Mouse (Mus musculus): Measurements from ENCODE around the gene Spdye4a.

Gene Spdye4a

GRCm38 (mm10) chr5:143226790-143227189 is at the start of gene Spdye4a:
TSS of gene Spdye4a (minus strand) at chr5:143226890.
- DNase-seq = no peak

- DNase-seq = no peak
These were observed 49.1 kb upstream of the Spdye4a start for GRCm38 (mm10) chr5:143275761-143276160.

GRCm38 (mm10) chr5:143272540-143273330 is 46.0 kb upstream of the Spdye4a start:
- DNase-seq = no peak

GRCm38 (mm10) chr5:143272108-143272507 is 45.4 kb upstream of the Spdye4a start:
- no peak for DNase-seq

DNA sequence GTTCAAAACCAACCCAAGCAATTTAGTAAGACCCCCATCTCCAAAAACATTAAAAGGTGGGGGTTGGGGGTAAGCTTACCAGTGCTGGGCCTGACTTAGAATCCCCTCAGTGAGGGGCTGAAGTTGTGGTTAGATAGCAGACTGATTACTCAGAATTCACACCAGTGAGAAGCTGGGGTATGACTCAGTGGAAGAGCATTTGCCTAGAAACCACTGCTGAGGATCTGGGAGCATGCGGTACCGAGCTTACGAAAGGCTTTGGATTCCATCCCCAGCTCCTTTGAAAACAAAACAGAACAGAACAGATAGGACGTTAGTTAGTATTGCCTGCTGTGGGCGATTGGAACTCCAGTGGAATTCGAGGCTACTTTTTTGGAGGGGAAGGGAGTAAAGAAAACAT is 45.0 kb upstream of the Spdye4a start:
- DNase-seq = peak; percentile 49

GRCm38 (mm10) chr5:143270151-143270519 is 43.4 kb upstream of the Spdye4a start:
- DNase-seq = no peak

DNA sequence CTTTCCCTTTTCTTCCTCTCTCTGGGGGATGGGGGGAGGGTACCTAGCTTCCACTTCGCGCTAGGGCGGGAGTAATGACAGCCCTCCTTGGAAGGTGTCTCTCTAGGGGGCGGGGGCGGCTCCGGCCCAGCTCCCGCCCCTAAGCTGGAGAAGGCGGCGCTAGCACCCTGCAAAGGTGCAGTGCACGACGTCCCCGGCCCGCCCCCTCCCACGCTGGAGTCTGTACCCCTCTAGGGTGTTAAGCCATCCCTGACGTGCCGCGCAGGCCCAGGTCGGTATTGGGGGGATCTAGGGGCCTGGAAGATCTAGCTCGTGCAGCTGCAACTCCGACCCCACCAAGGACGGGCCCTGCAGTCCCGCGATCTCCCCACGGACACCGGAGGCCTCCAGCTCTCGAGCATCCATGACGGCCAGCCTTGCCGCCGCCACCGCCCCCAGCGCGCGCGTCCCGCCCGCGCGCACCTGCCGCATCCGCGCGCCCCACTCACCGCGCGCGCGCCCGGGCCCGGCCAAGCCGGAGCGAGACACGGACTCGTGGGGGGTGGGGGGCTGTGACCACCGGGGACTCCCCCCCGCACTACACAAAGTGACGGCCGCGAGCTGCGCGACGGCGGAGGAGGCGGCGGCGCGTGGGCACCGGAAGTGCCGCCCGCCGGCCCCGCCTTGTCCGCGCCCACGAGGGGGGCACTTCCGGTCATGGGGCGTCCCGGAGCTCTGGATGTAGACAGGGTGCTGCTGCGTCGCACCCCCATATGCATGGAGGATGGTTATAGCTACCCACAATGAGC is 42.9 kb upstream of the Spdye4a start, which contains the start of gene Zfp316:
Zfp316 (minus strand) TSS at position 660 of the 788 bp plus-strand sequence.
- DNase-seq = peak; percentile 73

DNA sequence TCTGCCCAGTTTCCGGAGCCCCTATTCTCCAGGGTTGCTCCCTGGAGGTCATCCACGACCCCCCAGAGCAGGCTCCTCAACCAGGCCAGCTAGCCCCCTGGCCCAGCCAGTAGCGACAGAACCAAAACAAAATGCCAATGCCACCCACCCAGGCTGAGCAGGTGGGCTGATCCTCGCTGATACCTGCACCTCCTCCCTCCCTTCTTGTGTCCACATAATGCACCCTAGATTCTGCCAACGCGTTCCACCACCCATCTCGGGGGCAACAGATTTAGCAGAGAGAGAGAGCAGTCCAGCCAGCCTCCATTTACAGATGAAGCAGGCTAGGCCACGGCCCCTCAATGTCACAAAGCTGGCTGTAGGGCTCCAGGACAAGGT is 42.3 kb upstream of the Spdye4a start:
- no peak for DNase-seq

- no peak for DNase-seq
These were observed 40.1 kb upstream of the Spdye4a start for GRCm38 (mm10) chr5:143266794-143267193.

DNA sequence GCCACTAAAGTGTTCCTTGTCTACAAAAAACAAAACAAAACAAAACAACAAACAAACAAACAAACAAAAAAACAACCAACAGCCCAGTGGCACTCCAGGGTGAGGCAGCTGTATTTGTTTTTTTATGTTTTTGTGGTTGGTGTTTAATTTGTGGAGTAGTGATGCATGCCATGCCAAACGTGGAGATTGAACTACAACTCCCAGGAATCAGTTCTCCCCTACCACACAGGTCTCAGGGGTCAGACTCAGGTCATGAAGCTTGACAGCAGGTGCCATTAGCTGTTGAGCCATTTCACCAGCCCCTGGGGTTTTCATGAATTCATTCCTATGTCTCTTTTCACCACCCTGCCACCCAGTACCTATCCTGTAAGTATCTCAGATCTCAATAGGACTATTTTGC is 38.7 kb upstream of the Spdye4a start:
- DNase-seq = no peak

DNA sequence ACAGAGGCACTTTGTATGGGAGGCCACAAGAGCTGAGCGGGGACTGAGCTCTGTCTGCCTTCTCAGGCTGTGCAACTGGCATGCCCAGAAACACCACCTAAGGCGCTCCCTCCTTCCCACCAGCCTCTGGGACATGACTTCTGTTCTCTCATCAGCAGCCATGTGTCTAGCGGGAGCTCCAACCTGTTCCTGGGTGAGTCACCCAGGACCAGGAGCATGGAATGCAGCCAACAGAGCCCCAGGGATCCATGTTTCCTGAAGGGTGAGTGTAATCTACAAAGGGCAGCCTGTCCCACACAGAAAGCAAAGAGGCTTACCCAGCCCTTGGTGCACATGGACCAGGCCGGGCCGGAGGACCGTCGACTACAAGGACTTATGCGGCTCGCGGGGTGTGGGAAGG is 38.0 kb upstream of the Spdye4a start:
- peak; percentile 49 for DNase-seq

GRCm38 (mm10) chr5:143261636-143262035 is 34.9 kb upstream of the Spdye4a start:
- DNase-seq = no peak

DNA sequence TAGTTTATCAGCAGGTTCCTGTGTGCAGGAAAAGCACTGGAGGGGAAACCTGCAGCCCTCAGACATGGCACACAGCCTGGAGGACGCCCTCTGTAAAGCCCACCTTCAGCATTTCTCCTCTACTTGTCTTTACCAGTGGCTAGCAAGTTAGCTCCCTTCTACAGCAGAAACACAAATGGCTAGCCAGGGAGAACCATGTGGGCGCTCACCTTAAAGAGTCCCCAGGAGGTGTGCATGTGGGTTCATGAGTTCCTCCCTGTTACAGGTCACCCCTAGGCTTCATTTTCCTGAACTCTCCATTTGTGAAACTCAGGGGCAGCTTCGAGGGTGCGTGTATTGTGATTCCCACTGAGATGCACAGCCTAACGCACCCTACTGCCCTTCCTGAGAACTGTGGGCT is 29.1 kb upstream of the Spdye4a start:
- DNase-seq = no peak

DNA sequence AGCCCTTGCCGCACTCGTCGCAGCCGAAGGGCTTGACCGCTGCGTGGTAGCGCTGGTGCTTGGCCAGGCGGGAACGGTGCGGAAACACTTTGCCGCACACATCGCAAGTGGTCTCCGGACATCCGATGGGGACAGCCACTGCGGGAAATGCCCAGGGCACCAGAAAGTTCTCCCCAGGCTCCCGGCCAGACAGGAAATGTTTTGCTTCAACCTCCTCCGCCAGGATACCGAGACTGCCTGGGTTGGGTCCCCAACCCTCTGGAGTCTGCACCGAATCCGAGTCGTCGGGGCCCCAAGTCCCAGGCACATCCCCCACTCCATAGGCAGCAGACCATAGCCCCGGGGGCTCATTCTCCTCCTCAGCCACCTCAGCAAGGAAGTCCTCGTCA is 28.4 kb upstream of the Spdye4a start:
- DNase-seq = no peak

DNA sequence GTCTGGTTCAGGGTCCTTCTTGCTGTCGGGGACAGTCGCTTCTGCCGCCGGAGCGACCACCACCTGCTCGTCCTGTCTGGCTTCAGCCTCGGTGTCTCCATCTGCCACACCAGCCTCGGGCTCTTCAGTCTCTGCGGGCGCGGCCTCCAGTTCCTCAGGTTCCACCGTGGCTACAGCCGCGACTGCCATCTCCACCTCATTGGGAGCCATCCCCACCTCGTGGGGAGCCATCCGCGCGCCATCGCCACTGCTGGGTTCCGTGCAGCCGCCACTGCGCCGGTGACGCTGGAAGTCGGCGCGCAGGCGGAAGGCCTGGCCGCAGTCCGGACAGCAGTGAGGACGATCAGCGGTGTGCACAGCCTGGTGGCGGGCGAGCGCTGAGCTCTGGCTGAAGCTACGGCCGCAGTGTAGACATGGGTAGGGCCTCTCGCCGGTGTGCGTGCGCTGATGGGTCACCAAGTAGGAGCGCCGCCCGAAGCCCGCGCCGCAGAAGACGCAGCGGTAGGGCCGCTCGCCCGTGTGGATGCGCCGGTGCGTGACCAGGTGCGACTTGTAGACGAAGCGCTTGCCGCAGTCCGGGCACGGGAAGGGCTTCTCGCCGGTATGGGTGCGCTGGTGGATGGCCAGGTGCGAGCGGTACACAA is 27.9 kb upstream of the Spdye4a start:
- no peak for DNase-seq

DNA sequence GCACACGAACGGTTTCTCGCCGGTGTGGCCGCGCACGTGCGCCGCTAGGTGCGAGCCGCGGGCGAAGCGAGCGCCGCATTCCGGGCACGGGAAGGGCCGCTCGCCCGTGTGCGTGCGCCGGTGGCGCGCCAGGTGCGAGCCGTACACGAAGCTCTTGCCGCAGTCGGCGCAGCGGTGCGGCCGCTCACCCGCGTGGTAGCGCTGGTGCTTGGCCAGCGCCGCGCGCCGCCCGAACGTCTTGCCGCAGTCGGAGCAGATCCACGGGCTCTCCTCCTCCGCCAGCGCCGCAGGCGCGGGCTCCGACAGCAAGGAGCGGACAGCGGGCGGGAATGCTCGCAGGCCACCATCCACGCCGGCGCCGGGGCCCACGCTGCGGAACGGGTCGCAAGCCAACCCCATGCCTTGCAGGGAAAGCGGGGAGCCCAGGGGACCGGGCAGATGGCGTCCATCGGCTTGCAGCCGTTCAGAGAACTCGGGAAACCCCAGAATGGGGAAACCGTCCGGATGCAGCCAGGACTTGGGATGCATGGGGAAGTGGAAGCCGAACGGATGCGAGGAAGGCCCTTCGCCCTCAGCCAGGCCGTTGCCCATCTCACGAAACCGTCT is 27.3 kb upstream of the Spdye4a start:
- no peak for DNase-seq

DNA sequence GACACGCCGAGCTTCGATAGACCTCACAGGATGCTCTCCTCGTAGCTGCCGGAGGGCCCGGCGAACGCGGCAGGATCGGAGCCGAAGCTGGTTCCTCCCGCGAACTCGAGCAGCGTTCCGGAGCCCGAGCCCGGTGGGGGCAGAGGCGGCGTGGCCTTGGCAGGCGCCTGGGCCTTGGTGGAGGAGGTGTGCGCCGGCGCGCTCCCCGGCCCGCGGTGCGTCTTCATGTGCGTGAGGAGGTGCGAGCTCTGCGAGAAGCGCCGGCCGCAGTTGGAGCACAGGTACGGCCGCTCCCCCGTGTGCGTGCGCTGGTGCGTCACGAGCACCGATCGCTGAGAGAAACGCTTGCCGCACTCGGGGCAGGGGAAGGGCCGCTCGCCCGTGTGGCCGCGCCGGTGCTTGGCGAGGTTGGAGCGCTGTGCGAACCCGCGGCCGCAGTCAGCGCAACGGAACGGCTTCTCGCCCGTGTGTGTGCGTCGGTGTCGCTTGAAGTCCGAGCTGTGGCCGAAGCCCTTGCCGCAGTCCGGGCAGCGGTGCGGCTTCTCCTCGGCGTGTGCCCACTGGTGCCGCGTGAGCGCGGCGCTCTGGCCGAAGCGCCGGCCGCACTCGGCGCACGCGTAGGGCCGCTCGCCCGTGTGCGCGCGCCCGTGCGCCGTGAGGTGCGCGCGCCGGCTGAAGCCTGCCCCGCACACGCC is 26.6 kb upstream of the Spdye4a start:
- no peak for DNase-seq

GRCm38 (mm10) chr5:143252791-143253185 is 26.1 kb upstream of the Spdye4a start:
- no peak for DNase-seq

- DNase-seq = no peak
These were observed 25.3 kb upstream of the Spdye4a start for GRCm38 (mm10) chr5:143252039-143252438.

GRCm38 (mm10) chr5:143244926-143245325 is 18.2 kb upstream of the Spdye4a start:
- DNase-seq = no peak

DNA sequence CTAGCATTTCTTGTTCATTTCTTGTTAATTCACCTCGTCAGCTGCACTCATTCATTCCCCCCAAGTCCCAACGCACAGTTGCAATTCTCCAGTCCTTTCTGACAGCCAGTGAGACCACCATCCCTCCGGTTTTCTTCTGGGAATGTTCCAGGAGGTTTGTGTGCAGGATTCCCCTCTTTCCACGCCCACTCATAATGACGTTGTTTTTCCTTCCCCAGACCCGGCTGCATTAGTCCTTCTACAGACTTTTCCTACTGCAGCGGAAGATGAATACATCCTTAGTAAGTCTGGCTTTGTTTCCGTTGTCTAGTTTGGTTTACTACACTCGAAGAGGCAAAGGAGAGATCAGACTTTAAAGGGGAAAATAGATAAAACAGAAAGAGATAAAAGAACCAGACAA is 9.3 kb upstream of the Spdye4a start:
- no peak for DNase-seq

DNA sequence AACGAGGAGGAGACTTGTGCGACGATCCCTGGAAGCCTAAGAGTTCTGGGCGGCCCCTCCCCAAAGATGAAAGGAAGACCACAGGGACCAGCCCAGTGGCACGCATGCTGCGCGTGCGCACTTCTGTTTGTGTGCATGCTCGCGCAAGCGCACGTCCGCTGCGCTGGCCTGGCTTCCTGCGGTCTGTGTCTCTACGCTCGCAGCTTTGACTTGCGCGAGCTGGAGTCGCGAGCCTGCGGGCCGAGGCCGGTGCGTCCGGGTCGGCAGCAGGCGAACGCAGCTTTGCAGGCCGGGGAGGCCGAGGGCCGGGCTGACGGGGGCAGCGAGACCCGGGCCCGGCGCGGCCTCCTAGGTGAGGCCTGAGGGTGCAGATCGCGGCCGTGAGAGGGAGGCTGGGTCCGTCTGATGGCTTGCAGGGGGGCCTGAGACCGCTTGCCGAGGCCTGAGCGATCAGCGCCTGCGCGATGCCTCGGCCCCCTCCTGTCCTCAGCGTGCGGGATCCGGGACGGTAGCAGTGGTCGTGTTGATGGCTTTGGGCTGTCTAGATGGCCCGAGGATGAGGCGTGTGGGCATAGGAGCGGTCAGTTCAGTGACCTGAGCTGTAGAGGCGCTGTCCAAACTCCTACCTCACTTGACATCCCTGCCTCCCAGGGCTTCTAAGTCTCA is 8.5 kb upstream of the Spdye4a start, which contains the start of gene Zfp12:
Zfp12 (plus strand) TSS at position 136 of the 666 bp plus-strand sequence.
- DNase-seq = peak; percentile 97
